Mouse (Mus musculus) G1E (cell line): ENCODE data around the gene Adgrb3.

ENCODE experiments used
- CTCF ChIP-seq: IDR thresholded peaks from 2 replicates; pipeline ENCODE4 v1.5.1; 2012; ENCODE audit warnings: low read depth, low read length, inconsistent platforms, mixed read lengths
- GATA1 ChIP-seq: IDR thresholded peaks from 2 replicates; pipeline ENCODE4 v1.6.1; 2012; ENCODE audit warnings: borderline replicate concordance, low read length, inconsistent platforms, mixed read lengths
- GATA2 ChIP-seq: IDR thresholded peaks from 2 replicates; pipeline ENCODE4 v1.6.1; 2012; ENCODE audit warnings: low read depth, low read length, inconsistent platforms, borderline replicate concordance
- POLR2AphosphoS5 ChIP-seq: IDR thresholded peaks from 2 replicates; pipeline ENCODE4 v1.6.1; 2012; ENCODE audit warnings: low read depth, low read length, inconsistent platforms; ENCODE audit not compliant: insufficient replicate concordance
- TAL1 ChIP-seq: conservative IDR thresholded peaks from 2 replicates; pipeline ENCODE4 v1.6.1; 2012; ENCODE audit warnings: low read depth, low read length, inconsistent platforms, mixed read lengths

GRCm38 (mm10) chr1:25178347-25179130 lies 651.0 kb downstream of the Adgrb3 start:
- TF ChIP-seq CTCF (no peak), TAL1 (no peak), POLR2AphosphoS5 (no peak), GATA2 (no peak), GATA1 (no peak)
